Mouse (Mus musculus) testis, adult 2 months (tissue): Measurements from ENCODE around the gene Aurka.

Experiments used
- CTCF ChIP-seq: fragments of 200-500 bp; IDR thresholded peaks from 2 replicates; pipeline ENCODE4 v1.5.1; 2012; ENCODE audit warnings: low read depth, mild to moderate bottlenecking, inconsistent platforms, low read length, moderate library complexity; ENCODE audit not compliant: control insufficient read depth, insufficient read depth, insufficient replicate concordance
- POLR2A ChIP-seq: fragments of 200-500 bp; IDR thresholded peaks from 2 replicates; pipeline ENCODE4 v1.6.1; 2012; ENCODE audit warnings: low read depth, mild to moderate bottlenecking, inconsistent platforms, low read length, moderate library complexity; ENCODE audit not compliant: control insufficient read depth

DNA sequence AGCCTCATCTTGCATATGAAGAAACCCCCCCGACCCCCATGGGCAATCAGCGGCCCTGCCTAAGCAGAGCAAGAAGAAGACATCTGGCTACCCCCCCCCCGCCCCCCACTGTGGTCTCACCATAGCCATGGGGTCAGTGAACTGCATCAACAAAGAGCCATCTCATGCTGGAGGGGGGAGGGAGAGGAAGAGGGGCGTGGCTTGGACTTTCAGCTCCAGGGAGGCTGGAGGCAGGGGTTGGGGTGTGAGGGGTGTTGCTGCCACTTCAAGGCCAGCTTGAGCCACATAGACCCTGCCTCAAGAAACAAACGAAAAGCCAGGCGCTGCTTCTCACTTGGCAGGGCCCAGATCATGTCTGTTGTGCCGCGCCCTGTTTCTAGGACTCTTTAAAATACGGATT is 25.6 kb upstream of the Aurka start:
- TF ChIP-seq CTCF (no peak), POLR2A (no peak)
